Mouse (Mus musculus) lung, adult 2 months (tissue): ENCODE measurements at regions not wholly inside any gene's neighbourhood (a gene's known extent, or its start where the extent isn't known, plus 50 kb on each side); places are given as distances from the start of the nearest gene placed in this dataset.
"Not testable (repeated sequence)": the region's sequence is repeated elsewhere in the genome, so short reads cannot be mapped to it uniquely, and the experiment has no call there.

Experiments
- DNase-seq: peaks from one replicate; pipeline ENCODE4 v3.0.0; 2022
- H3K4me1 ChIP-seq: fragments of 200-500 bp; 2 replicates; pipeline ENCODE4 v1.6.1; 2011; ENCODE audit warnings: low read length; ENCODE audit not compliant: control insufficient read depth, insufficient read depth
- H3K4me3 ChIP-seq: fragments of 200-500 bp; replicated peaks from 2 replicates; pipeline ENCODE3; 2011; ENCODE audit warnings: low read depth, mild to moderate bottlenecking, control low read depth, low read length; ENCODE audit errors: extremely low read depth
- CTCF ChIP-seq: fragments of 200-500 bp; IDR thresholded peaks from 2 replicates; pipeline ENCODE4 v1.5.1; 2011; ENCODE audit warnings: mild to moderate bottlenecking, low read length, control low read depth; ENCODE audit not compliant: insufficient read depth
- POLR2A ChIP-seq: fragments of 200-500 bp; IDR thresholded peaks from 2 replicates; pipeline ENCODE4 v1.6.1; 2011; ENCODE audit warnings: low read depth, mild to moderate bottlenecking, control low read depth, low read length, borderline replicate concordance; ENCODE audit errors: extremely low read depth
- WGBS: fragments of 180-500 bp; shearing (Covaris S2); methylation state at CpG from one replicate; pipeline ENCODE4 v1.1.7; 2018; 5-methylcytosine and 5-hydroxymethylcytosine counted together

DNA sequence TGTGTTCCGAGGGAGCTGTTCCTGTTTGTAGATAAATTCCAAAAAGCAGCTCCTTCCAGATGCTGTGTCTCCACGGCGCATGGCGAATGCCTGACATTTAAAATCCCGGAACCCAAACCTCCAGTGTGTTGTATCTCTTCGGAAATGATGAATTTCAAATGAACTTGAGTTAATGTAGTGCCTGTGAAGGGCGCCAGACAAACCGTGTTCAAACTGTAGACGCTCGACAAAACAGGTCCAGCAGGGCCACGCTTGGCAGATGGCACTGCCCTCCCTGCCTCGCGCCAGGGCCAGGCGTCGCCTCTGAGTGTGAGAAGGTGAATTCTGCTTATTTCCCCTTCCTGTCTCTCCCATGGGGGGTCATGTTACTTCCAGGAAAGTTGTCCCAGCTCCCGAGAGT is 307.7 kb downstream of the Vrk1 start:
- Histone ChIP-seq H3K4me1 (no peaks in the 10 kb centered on the region), H3K4me3 (no peak overlapping the region)
- TF ChIP-seq CTCF, result no peak
- TF ChIP-seq POLR2A, result no peak
- WGBS, result 77% methylated on average over 16 of the region's 16 CpGs
- no peak for DNase-seq

DNA sequence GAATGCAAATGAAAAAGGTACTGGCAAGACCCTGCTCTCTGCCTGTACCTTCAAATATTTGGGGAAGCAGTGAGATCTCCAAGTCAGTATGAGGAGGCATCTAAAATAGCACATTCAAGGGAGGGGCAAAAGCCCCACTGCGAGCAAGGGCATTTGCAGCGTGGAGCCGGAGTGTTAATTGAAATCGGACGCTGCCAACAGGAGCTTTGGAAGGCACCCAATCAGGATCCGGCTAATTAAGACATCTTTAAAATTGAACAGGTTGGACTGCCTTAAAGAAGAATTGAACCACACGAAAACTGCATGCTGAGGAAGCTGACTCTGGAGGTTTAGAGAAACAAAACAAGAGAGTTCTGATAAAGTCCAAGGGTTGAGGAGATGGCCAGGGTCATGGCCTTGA is 311.5 kb downstream of the Vrk1 start:
- Histone ChIP-seq H3K4me1 (no peaks in the 10 kb centered on the region), H3K4me3 (no peak overlapping the region)
- 85% methylated on average over 7 of the region's 7 CpGs for WGBS
- TF ChIP-seq CTCF (no peak), POLR2A (no peak)
- no peak for DNase-seq

DNA sequence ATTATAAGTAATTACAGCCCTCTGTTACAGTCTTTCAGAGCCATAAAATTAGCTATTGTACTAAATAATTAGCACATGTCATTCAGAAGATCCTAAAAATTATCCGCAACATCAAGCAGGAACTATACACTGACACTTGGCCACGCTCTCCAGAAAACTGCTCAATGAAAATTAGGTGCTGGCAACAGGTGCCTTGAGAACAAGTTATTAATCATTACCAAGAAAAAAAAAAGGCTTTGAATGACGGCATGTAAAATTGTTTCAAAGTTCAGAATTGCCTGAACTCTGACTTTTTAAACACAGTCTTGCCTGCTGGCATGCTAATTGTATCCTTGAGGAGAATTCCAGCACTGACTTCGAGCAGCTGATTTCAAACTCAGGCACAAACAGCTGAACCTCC is 316.6 kb downstream of the Vrk1 start:
- no peaks in the 10 kb centered on the region for H3K4me1 ChIP-seq
- whole genome bisulfite sequencing, result 63% methylated on average over 4 of the region's 4 CpGs
- no peak for DNase-seq
- H3K4me3 ChIP-seq, result no peak overlapping the region
- no peak for TF ChIP-seq POLR2A
- TF ChIP-seq CTCF, result no peak

DNA sequence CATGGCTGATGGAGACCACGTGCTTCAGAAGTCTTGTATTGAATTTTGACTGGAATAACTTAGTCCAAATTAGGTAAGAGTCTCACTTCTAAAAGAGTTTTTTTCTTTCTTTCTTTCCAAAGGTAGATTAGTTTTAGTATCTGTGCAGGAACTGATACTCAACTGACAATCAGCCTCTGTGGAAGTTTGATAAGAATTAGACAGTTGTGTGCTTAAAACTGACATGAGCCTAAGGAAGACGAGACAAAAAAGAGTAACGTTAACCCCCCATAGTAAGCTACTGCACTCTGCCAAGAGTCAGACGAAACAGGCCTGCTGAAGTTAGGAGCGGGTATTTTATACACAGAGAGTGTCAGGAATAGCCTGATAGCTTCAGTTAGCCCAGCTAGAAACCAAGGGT is 317.3 kb downstream of the Vrk1 start:
- no peaks in the 10 kb centered on the region for H3K4me1 ChIP-seq
- no peak for DNase-seq
- WGBS, result 69% methylated on average over 5 of the region's 5 CpGs
- TF ChIP-seq CTCF, result no peak
- TF ChIP-seq POLR2A, result no peak
- no peak overlapping the region for H3K4me3 ChIP-seq

DNA sequence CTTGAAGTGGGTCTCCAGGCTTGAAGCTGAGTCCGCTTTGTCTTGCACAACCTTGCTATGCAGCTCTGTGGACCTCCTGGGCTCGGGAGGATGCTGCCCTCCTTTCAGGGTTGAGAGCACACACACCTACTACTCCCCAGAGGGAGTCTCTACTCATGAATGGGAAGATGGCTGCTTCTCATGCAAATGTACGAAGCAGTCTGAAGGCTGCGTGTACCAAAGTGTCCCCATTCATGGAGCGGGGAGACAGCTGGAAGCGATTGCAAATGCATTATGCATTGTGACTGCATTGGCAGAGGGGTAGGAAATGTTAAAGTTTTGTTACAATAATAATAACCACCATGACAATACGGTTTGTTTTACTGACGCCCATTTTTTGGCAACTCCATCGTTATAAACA is 347.8 kb downstream of the Vrk1 start:
- no peak for DNase-seq
- 87% methylated on average over 9 of the region's 9 CpGs for WGBS
- Histone ChIP-seq H3K4me1 (no peaks in the 10 kb centered on the region), H3K4me3 (no peak overlapping the region)
- TF ChIP-seq CTCF (no peak), POLR2A (no peak)

DNA sequence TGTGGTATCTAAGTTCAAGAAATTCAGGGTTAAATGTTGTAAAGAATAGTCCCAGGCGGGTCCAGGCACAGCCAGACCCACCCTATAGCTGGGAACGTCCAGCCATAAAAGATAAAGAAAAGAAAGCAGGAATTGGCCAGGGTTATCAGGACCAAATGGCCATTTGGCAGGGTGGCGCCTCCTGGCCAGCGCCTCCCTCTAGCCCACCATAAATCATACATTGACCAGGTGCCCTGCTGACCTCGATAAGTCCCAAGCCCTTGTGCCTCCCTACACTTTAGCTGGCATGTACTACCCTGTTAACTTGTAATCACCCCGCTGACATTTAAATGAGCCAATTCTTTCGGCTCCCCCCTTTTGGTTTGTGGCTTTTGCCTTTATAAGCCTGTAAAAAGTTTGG is 351.6 kb downstream of the Vrk1 start:
- H3K4me1 ChIP-seq, DNase-seq, H3K4me3 ChIP-seq: not testable (repeated sequence)
- 43% methylated on average over 7 of the region's 7 CpGs for WGBS

DNA sequence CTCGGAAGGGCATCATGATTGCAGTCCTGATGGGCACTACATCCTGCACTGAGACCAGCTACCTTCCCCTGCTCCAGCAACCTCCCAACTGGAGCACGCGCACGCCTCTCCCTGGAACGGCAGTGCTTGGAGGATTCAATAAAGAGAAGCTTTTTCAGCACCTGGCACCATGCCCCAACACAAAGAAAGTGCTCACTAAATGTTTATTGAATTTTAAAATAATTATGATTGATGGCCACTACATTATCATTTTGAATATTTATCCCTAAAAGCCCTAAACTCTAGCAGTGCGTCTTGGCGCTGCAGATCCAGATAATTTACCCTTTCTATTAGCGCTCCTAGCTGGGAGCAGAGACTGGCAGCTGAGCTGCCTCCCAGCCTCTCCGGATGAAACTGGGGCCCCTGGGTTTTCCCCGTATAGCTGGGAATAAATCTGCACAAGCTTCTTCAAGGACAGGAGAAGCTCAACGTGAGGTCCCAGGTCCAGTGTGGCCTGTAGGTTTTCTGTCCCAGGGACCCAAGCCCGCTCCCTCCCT is 364.9 kb downstream of the Vrk1 start:
- Histone ChIP-seq H3K4me1 (no peaks in the 10 kb centered on the region), H3K4me3 (no peak overlapping the region)
- DNase-seq, result no peak
- WGBS, result 55% methylated on average over 12 of the region's 12 CpGs
- TF ChIP-seq POLR2A (no peak), CTCF (no peak)

DNA sequence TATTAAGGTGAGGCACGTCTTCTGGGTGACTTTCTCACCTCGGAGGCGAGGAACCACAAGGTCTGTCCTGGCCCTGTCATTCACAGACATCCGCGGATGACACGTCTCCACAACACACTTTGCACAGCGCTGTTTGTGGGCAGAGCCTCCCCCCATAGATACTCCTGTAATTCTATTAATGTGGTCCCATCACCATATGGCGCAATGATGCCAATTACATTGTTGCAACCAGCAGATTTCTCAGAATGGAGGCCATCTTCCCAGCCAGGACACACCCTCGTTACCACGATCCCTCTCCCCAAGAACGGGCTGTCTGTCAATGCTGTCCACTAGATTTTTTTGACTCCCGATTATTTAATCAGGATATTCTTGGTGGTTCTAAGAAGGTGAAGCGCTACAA is 365.9 kb downstream of the Vrk1 start:
- no peak for DNase-seq
- TF ChIP-seq POLR2A, result no peak
- TF ChIP-seq CTCF, result no peak
- no peak overlapping the region for H3K4me3 ChIP-seq
- 89% methylated on average over 13 of the region's 13 CpGs for WGBS
- H3K4me1 ChIP-seq, result no peaks in the 10 kb centered on the region

DNA sequence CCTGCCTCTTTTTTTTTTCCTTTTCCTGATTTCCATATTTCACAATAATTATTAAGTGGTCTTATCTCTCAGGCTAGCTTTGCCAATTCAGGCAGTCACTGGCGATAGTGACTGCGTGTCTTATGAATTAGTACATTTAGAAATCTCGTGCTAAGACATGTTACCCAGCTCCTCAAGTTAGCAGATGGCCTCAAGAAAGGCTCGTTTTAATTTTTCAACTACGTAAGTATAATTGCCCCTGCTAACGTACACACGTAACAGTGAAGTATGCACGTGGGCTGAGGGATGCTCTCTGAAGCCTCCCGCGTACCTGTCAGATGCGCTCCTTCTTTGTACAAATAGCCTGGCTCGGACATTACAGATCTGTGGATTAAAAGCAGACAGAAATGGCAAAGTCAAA is 366.8 kb downstream of the Vrk1 start:
- 73% methylated on average over 12 of the region's 12 CpGs for WGBS
- no peaks in the 10 kb centered on the region for H3K4me1 ChIP-seq
- H3K4me3 ChIP-seq, result no peak overlapping the region
- TF ChIP-seq CTCF, result no peak
- TF ChIP-seq POLR2A, result no peak
- DNase-seq, result no peak

DNA sequence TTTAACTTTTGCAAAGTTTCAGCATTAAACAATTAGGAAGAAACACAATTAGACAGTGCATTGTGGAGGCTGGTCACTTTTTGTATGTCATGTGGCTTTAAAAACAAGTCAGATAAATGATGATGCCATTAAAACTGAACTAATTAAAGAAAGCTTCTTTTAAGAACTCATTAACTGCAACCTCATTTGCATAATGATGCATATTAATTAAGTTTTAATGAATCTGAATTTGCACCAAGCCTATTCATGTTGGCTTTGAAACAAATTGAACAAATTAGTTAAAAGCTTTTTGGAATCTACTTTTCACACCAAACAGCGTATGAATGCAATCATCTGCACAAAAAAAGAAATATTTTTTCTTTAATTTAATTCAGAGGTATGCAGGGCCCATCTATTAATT is 367.3 kb downstream of the Vrk1 start:
- Histone ChIP-seq H3K4me1 (no peaks in the 10 kb centered on the region), H3K4me3 (no peak overlapping the region)
- no peak for TF ChIP-seq POLR2A
- 90% methylated on average over 1 of the region's 1 CpGs for WGBS
- no peak for DNase-seq

DNA sequence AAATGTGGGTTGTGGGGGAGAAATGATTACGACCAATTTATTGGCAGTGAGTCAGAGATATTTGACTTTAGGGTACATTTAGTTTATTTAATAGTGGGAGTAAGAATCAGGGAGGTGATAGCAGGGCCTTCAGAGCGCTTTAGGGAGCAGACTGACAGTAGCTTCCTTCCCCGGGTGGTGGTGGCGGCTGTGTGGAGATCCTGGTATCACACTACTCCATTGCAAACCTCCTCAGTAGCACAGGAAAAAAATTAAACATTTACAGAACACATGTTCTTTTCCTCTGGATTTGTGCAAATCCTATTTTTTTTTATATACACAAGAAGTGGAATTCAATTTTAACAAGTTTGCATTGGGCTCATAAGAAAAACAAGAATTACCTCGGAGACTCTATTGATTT is 367.7 kb downstream of the Vrk1 start:
- H3K4me3 ChIP-seq, result no peak overlapping the region
- no peaks in the 10 kb centered on the region for H3K4me1 ChIP-seq
- DNase-seq, result no peak
- no peak for TF ChIP-seq POLR2A
- TF ChIP-seq CTCF, result no peak
- WGBS, result 67% methylated on average over 5 of the region's 5 CpGs
